Mouse (Mus musculus) intestine, postnatal 0 days (tissue): ENCODE measurements around the gene Casp12. TPM values are rescaled to one million over a fixed set of nuclear protein-coding genes. Genes with fewer than 3 reads are reported as not detected.

ENCODE experiments used
- ATAC-seq: fragments of 200-750 bp; cut with Nextera tagmentation; 2 replicates; pipeline ENCODE4 v1.8.0; 2017; ENCODE audit warnings: mild to moderate bottlenecking, moderate TSS enrichment, moderate library complexity
- H3K27ac ChIP-seq: fragments of 300-500 bp; sonication (generic); 2 replicates; pipeline ENCODE4 v1.5.1; 2014; ENCODE audit warnings: mild to moderate bottlenecking, low read depth, low read length, moderate library complexity
- H3K27me3 ChIP-seq: fragments of 300-500 bp; sonication (generic); replicated peaks from 2 replicates; pipeline ENCODE4 v1.6.1; 2014; ENCODE audit warnings: low read length, mixed read lengths; ENCODE audit not compliant: control insufficient read depth, insufficient read depth
- H3K36me3 ChIP-seq: fragments of 300-500 bp; sonication (generic); 2 replicates; pipeline ENCODE4 v1.6.1; 2014; ENCODE audit warnings: mild to moderate bottlenecking, moderate library complexity; ENCODE audit not compliant: control insufficient read depth, insufficient read depth
- H3K4me1 ChIP-seq: fragments of 300-500 bp; sonication (generic); replicated peaks from 2 replicates; pipeline ENCODE4 v1.6.1; 2014; ENCODE audit warnings: antibody characterized with exemption, low read length, mixed read lengths; ENCODE audit not compliant: control insufficient read depth, insufficient read depth
- H3K4me2 ChIP-seq: fragments of 300-500 bp; sonication (generic); replicated peaks from 2 replicates; pipeline ENCODE4 v1.6.1; 2014; ENCODE audit warnings: low read depth, mild to moderate bottlenecking, moderate library complexity
- H3K4me3 ChIP-seq: fragments of 300-500 bp; sonication (generic); 2 replicates; pipeline ENCODE4 v1.5.1; 2014; ENCODE audit warnings: low read depth, low read length
- H3K9ac ChIP-seq: fragments of 300-500 bp; sonication (generic); 2 replicates; pipeline ENCODE4 v1.6.1; 2014; ENCODE audit warnings: mild to moderate bottlenecking, low read depth, low read length
- H3K9me3 ChIP-seq: fragments of 300-500 bp; sonication (generic); 2 replicates; pipeline ENCODE4 v1.6.1; 2016; ENCODE audit warnings: mixed run types; ENCODE audit not compliant: control insufficient read depth
- CTCF ChIP-seq: sonication (generic); IDR thresholded peaks from 2 replicates; pipeline ENCODE4 v1.5.1; 2016; ENCODE audit warnings: low read depth, mild to moderate bottlenecking, control low read depth, antibody characterized with exemption, moderate library complexity
- WGBS: fragments of 180-500 bp; shearing (Covaris S2); extraction: QIAGEN DNeasy Blood & Tissue Kit; methylation state at CpG from one replicate; pipeline ENCODE4 v1.1.7; 2014; 5-methylcytosine and 5-hydroxymethylcytosine counted together
- polyA plus RNA-seq: library from polyadenylated mRNA; unstranded; fragments of >200 nt; fragmentation: Nextera tagmentation; extraction: Ambion mirVana; gene quantifications from 2 replicates; pipeline ENCODE4 v1.2.1, GENCODE M21; 2015

Casp12 gene
- polyA plus RNA-seq, 1 experiment from 2014 or later, result 7.5 TPM

GRCm38 (mm10) chr9:5311435-5311834 lies 33.8 kb upstream of the Casp12 start:
- H3K27ac ChIP-seq, result no peak overlapping the region

GRCm38 (mm10) chr9:5328204-5328603 lies 17.0 kb upstream of the Casp12 start:
- Histone ChIP-seq H3K27me3 (no peaks in the 10 kb centered on the region), H3K9ac (no peak overlapping the region), H3K4me3 (no peak overlapping the region), H3K27ac (no peak overlapping the region), H3K36me3 (no peaks in the 10 kb centered on the region), H3K4me1 (no peaks in the 10 kb centered on the region; the same call in 1 of the 2 replicates), H3K4me2 (no peak overlapping the region), H3K9me3 (no peaks in the 10 kb centered on the region)
- TF ChIP-seq CTCF, result no peak
- 49% methylated on average over 3 of the region's 3 CpGs for WGBS
- no peak for ATAC-seq

More at GRCm38 (mm10) chr9:5311435-5311834, 33.8 kb upstream of the Casp12 start:
- Histone ChIP-seq H3K9me3 (no peaks in the 10 kb centered on the region), H3K27me3 (no peaks in the 10 kb centered on the region), H3K4me1 (peaks cover 3% of the 10 kb centered on the region; the same call in 1 of the 2 replicates), H3K36me3 (no peaks in the 10 kb centered on the region), H3K4me2 (no peak overlapping the region), H3K9ac (no peak overlapping the region), H3K4me3 (no peak overlapping the region)
- 52% methylated on average over 4 of the region's 4 CpGs for WGBS
- ATAC-seq, result no peak
- no peak for TF ChIP-seq CTCF

- peak; percentile 100 for ATAC-seq
- H3K4me2 ChIP-seq, result no peak overlapping the region
- H3K36me3 ChIP-seq, result no peaks in the 10 kb centered on the region
- no peak for TF ChIP-seq CTCF
- H3K9me3 ChIP-seq, result no peaks in the 10 kb centered on the region
- H3K4me3 ChIP-seq, result no peak overlapping the region
- no peaks in the 10 kb centered on the region; the same call in 1 of the 2 replicates for H3K4me1 ChIP-seq
- no peaks in the 10 kb centered on the region for H3K27me3 ChIP-seq
- no peak overlapping the region for H3K9ac ChIP-seq
- H3K27ac ChIP-seq, result peak overlapping the region; percentile 75; the same call in 1 of the 2 replicates
Measured at GRCm38 (mm10) chr9:5332441-5332840, 12.8 kb upstream of the Casp12 start.

GRCm38 (mm10) chr9:5333422-5333821 lies 11.8 kb upstream of the Casp12 start:
- no peak overlapping the region for H3K9ac ChIP-seq
- WGBS, result 77% methylated on average over 1 of the region's 1 CpGs
- no peak for TF ChIP-seq CTCF
- H3K4me3 ChIP-seq, result no peak overlapping the region
- no peaks in the 10 kb centered on the region for H3K36me3 ChIP-seq
- H3K4me2 ChIP-seq, result no peak overlapping the region
- no peaks in the 10 kb centered on the region for H3K27me3 ChIP-seq
- peak overlapping the region; percentile 54 for H3K27ac ChIP-seq
- ATAC-seq, result no peak
- H3K9me3 ChIP-seq, result no peaks in the 10 kb centered on the region
- no peaks in the 10 kb centered on the region; the same call in 1 of the 2 replicates for H3K4me1 ChIP-seq

- no peak for TF ChIP-seq CTCF
- Histone ChIP-seq H3K36me3 (no peaks in the 10 kb centered on the region), H3K27ac (no peak overlapping the region), H3K4me1 (no peaks in the 10 kb centered on the region), H3K9me3 (no peaks in the 10 kb centered on the region), H3K27me3 (no peaks in the 10 kb centered on the region), H3K4me3 (no peak overlapping the region), H3K4me2 (no peak overlapping the region), H3K9ac (no peak overlapping the region)
- ATAC-seq, result no peak
- WGBS, result 79% methylated on average over 1 of the region's 1 CpGs
Measured at GRCm38 (mm10) chr9:5343092-5343491, 2.1 kb upstream of the Casp12 start.

- H3K27me3 ChIP-seq, result no peaks in the 10 kb centered on the region
- no peak overlapping the region for H3K27ac ChIP-seq
- no peak for TF ChIP-seq CTCF
- no peak overlapping the region for H3K9ac ChIP-seq
- no peaks in the 10 kb centered on the region for H3K36me3 ChIP-seq
- ATAC-seq, result no peak
- H3K4me1 ChIP-seq, result no peaks in the 10 kb centered on the region
- no peak overlapping the region for H3K4me2 ChIP-seq
- no peak overlapping the region for H3K4me3 ChIP-seq
- 90% methylated on average over 4 of the region's 4 CpGs for WGBS
- H3K9me3 ChIP-seq, result no peaks in the 10 kb centered on the region
Measured at GRCm38 (mm10) chr9:5344090-5344489, 1.1 kb upstream of the Casp12 start.

- Histone ChIP-seq H3K4me3 (no peak overlapping the region), H3K36me3 (no peaks in the 10 kb centered on the region), H3K27me3 (no peaks in the 10 kb centered on the region), H3K4me2 (no peak overlapping the region), H3K9me3 (no peaks in the 10 kb centered on the region), H3K9ac (no peak overlapping the region), H3K4me1 (no peaks in the 10 kb centered on the region), H3K27ac (no peak overlapping the region)
- no peak for TF ChIP-seq CTCF
- ATAC-seq, result no peak
- WGBS, result 86% methylated on average over 4 of the region's 4 CpGs
Measured at GRCm38 (mm10) chr9:5347381-5347780, 2.2 kb downstream of the Casp12 start.
